Mouse (Mus musculus) cerebellum, adult 9-11 months (tissue): ENCODE data around the gene Cdr2l.
"Not testable (repeated sequence)": the region's sequence is repeated elsewhere in the genome, so short reads cannot be mapped to it uniquely, and the experiment has no call there.

Experiments
- DNase-seq: peaks from one replicate; pipeline ENCODE4 v3.0.0; 2022

Cdr2l gene

DNA sequence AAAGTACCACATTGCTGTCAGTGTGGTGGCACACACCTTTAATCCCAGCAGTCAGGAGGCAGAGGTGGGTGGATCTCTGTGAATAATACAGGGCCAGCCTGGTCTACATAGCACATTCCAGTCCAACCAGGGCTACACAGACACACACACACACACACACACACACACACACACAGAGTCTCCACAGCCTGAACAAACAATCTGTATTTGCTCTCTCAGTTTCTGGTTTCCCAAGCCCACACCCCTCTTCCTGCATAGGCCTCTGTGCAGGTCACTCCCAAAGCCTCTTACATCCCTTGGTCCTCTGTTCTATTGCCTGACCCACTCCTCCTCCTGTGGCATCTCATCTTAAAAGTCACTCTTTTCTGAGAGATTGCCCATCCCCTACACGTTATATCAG is 9.7 kb upstream of the Cdr2l start:
- no peak for DNase-seq

- no peak for DNase-seq
Observed at GRCm38 (mm10) chr11:115372737-115373136, 9.0 kb upstream of the Cdr2l start.

DNA sequence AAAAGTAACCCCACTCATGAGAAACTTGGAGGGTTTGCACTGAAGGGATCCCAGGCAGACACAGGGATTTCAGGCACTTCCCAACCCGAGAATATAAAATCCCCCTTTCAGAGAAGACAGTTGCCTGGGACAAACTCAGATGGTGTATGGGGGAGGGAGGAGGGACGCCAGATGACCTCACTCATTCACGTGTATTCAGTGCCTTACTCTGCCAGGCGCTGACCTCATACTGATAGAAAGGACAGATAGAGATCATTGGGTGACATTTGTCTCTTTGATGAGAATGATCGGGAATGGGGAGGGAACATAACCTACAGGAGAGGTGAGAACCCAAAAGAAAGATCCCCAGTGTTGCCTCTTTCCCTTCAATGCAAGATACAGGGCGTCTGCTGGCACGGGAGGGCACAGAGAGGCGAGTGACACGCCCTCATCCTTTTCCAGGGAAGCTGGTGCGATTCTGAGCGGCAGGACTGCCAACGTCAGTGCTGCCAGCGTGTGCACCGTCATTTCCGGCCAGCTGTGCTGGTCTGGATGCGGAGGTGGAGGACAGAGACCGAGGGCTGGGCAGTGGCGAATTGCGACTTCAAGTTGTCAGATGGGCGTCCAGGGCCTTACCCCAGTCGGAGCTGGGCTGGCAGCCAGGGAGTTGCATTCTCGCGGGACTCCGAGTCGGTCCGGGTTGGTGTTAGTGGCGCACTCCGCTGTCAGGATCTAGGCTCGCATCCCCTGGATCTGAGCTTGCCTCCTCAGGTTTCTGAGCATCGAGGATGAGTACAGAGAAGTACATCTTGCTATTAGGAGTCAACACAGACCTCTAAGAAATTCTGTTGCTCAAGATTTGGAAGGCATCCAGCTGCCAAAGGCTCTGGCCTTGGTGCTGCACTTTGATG is 7.7 kb upstream of the Cdr2l start:
- DNase-seq = peak; percentile 86

DNA sequence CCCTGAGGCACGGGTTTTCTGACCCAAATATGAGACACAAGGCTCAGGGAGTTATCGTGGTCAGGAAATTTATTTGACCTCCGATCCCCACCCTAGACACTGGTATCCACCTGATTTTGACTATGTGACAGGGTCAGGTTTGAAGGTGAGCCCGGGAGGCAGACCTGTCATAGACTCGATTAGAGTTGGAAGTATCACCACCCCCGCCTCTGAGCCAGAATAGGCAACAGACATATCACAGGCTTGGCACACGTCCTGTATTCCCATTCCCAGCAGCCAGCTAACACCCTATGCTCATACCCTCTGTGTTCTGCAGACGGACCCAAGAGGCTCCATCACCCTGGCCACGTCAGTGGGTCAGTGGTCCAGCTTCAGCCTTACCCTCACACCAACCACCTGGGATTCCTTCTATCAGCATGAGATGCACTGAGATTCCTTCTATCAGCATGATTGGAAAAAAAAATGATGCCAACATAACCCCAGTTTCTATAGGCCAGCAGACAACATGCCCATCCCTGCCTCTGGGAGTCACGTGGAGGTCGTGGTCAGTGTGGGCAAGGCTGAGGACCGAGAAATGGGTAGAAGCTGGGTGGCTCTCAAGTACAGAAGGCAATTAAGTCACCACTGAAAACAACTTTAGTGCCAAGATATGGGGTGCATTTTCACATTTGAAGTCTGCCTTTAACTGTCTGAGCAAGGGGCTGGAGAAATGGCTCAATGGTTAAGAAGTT is 6.9 kb upstream of the Cdr2l start:
- peak; percentile 69 for DNase-seq

GRCm38 (mm10) chr11:115376722-115377121 is 5.0 kb upstream of the Cdr2l start:
- no peak for DNase-seq

- DNase-seq = no peak
Observed at GRCm38 (mm10) chr11:115377254-115377653, 4.5 kb upstream of the Cdr2l start.

DNA sequence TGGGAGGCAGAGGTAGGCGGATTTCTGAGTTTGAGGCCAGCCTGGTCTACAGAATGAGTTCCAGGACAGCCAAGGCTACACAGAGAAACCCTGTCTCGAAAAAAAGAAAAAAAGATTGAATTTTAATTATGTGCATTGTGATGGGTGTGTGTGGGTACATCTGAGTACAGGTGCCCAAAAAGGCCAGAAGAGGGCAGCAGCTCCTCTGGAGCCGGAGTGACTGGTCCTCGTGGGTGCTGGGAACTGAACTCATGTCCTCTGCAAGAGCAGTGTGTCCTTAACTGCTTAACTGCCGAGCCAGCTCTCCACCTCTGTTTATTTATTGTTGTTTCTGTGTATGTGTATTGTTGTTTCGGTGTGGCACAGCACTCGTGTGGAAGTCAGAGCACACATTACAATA is 3.9 kb upstream of the Cdr2l start:
- no peak for DNase-seq

- DNase-seq = no peak
Observed at GRCm38 (mm10) chr11:115381276-115381675, 440 bp upstream of the Cdr2l start.

GRCm38 (mm10) chr11:115382891-115383290 is 1.2 kb downstream of the Cdr2l start:
- peak; percentile 66 for DNase-seq

DNA sequence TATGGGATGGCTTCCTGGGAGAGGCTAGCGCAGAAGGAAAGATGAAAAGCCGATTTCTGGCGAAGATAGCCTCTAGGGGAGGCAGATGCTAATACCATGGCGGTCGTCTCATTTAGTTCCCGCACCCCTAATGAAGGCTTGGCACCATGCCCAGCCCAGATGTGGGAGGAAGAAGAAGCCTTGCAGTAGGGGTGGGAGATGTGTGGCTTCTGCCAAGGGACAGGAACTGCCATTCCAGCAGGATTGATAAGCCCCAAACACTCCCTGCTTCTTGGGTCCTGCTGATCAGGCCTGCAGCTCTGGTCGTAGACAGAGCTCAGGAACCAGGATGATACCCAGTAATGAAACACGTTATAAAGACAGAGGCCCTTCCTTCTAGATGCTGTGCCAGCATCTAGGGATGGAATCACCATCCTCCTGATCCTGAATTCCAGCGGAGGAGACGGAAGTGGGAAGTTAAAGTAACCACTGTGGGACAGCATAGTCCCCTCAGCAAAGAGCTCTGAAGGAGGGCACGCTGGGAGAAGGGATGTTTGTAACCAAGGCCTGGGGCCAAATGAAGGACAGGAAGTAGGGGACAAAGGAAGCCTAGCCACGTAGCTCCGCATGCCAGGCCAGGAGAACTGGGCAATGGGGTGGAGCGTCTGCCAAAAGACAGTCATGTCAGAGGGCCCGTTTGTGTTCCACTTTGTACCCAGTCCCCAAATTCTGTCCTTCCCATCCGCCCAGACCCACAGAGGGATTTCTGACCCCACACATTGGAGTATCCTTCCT is 2.2 kb downstream of the Cdr2l start:
- peak; percentile 68 for DNase-seq

DNA sequence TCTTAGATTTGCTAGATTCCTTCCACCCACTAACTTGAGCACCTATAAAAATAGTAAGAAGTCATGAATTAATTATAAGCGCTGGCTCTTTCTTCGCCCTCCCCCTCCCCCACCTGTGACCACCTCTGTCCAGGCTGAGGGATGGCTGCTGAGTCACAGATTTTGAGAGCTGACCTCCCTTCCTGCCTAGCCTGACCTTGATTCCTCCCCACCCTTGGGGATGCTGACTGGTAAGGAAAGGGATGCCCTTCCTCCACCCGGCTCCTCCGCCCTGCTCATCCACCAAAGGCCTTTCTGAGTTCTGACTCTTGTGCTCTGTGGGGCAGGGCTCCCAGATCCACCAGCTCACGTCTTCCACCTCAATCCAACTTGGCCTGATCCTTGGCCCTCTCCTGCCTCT is 2.9 kb downstream of the Cdr2l start:
- DNase-seq = peak; percentile 59

- not testable (repeated sequence) for DNase-seq
Observed at GRCm38 (mm10) chr11:115386859-115387258, 5.1 kb downstream of the Cdr2l start.

GRCm38 (mm10) chr11:115391358-115391757 is 9.6 kb downstream of the Cdr2l start:
- DNase-seq = no peak

DNA sequence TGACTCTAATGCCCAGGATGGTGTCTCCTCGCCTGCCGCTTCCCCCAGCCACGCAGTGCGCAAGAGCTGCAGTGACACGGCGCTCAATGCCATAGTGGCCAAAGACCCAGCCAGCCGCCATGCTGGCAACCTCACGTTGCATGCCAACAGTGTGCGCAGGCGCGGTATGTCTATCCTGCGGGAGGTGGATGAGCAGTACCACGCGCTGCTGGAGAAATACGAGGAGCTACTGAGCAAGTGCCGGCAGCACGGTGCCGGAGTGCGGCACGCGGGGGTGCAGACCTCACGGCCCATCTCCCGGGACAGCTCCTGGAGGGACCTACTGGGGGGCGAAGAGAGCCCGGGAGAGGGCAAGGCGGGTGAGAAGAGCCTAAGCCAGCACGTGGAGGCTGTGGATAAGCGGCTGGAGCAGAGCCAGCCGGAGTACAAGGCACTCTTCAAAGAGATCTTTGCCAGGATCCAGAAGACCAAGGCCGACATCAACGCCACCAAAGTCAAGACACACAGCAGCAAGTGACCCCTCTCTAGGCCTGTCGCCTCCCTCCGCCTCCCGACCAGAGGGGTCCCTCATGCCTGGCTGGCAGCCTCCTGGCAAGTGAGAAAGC is 12.1 kb downstream of the Cdr2l start:
- peak; percentile 88 for DNase-seq

DNA sequence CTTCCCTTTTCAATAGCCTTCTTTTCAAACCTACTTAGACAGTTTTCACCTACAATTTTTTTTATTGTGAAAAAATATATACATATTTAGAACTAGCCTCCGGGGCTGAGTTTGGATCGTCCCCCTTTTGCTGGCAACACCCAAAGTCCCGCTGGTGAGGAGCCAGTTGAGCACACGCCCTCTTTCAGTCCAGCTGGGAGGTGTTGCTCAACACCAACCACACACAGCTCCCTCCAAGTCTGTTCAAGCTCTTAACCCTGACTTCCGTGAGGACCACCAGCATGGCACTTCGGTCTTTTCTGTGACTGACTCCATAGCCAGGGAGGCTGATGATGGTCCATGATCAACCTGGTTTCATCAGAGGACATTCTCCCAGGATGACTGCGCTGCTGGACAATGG is 16.4 kb downstream of the Cdr2l start:
- no peak for DNase-seq

DNA sequence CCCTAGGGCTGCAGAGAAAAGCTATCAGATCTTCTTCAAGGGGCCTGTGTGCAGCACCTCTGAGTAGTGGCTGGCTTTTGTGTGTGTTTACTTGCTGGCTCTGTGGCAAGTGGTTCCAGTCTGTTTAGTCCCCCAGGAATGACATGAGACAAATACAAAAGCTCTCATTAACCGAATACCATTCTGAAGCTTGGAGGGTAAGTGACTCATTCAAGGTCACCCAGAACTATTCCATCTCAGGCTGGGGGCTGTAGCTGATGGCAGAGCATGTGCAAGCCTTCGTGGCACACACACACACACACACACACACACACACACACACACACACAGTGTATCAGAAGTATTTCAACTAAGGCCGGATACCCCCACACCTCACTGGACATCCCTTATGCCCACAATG is 18.4 kb downstream of the Cdr2l start:
- DNase-seq = peak; percentile 56

GRCm38 (mm10) chr11:115400630-115401391 is 19.1 kb downstream of the Cdr2l start:
- peak; percentile 89 for DNase-seq

DNA sequence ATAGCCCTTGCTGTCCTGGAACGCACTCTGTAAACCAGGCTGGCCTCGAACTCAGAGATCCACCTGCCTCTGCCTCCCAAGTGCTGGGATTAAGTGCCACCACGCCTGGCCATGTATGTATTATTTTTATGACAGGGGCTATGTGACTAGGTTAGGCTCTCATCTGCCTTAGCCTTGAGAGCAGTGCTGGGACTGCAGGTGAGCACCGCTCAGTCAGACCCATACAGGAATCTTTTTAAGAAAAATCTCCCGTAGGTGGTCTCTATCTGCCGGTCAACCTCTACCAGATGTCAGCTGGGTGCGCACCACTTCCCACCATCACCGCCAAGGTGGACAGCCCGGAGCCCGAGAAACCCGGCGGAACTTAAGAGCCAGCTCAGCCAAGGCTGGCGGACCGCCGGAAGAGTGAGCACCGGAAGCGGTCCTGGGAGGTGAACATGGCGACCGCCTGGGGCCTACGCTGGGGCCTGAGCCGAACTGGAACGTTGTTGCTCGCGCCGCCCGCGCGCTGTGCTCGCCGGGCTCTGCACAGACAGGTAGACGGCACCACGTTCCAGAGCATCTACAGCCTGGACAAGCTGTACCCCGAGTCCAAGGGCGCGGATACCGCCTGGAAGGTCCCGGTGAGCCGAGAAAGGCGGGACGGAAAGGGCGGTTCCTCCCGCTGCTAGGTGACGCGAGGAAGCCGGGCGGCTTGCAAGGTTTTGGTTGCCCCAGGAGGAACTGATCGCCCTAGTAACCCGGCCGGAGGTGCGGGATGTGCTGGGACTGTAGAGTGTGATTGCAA is 21.8 kb downstream of the Cdr2l start, which contains the start of gene Mrpl58:
TSS of gene Mrpl58 (plus strand) at position 415 of the 787 bp plus-strand sequence.
- peak; percentile 89 for DNase-seq

DNA sequence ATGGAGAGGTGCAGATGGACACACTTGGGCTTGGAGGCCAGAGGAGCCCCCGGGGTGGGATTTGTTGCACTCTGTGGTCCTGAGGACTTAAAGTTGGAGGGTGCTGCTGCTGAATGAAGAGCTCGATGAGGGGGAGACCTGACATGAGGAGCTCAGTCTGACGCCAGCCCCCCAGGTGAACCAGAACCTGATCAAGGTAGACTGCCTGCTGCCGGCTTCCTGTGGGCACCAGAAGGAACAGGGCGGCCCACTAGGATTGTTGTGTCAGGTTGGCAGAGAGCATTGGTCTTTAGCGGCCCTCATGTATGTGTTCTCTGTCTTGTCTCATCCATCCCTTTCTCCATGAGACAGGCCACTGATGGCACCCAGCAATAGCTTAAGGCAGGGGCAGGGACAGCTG is 24.0 kb downstream of the Cdr2l start:
- DNase-seq = no peak

DNA sequence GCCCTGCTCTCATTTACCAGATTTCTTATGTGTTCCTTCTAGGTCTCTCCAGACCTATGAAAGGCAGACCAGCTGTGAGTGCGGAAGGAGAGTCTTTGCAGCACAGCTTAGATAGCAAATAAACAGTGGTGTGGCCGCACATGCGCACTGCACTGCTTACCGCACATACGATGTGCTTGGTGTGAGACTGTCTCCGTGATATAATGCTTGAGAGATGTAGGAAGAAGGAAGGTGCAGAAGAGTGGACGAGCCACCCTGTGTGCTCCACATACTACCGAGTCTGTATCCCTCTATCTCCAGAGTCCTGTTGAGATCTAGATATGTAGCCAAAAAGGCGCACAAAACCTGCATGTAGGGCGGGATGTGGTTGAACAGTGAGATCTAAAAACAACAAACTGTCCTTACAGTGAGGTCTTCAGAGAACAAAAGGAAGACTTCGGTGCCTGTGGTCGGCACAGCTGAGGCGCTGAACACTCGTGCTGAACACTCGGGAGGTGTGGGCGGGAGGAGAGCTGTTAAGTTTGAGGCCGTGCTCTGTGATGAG is 25.2 kb downstream of the Cdr2l start:
- no peak for DNase-seq
